Mouse (Mus musculus) limb, embryonic 10.5 days (tissue): ENCODE measurements at regions not wholly inside any gene's neighbourhood (a gene's known extent, or its start where the extent isn't known, plus 50 kb on each side); places are given as distances from the start of the nearest gene placed in this dataset.

Source experiments
- DNase-seq: peaks from one replicate; pipeline ENCODE4 v3.0.0-alpha.2; 2017; ENCODE audit warnings: low spot score
- H3K27ac ChIP-seq: fragments of 300-500 bp; sonication (generic); 2 replicates; pipeline ENCODE4 v1.5.1; 2016; ENCODE audit warnings: mild to moderate bottlenecking
- H3K27me3 ChIP-seq: fragments of 300-500 bp; sonication (generic); 2 replicates; pipeline ENCODE4 v1.6.1; 2016; ENCODE audit warnings: low read depth, mild to moderate bottlenecking; ENCODE audit not compliant: poor library complexity, severe bottlenecking
- H3K36me3 ChIP-seq: fragments of 300-500 bp; sonication (generic); 2 replicates; pipeline ENCODE4 v1.6.1; 2016; ENCODE audit warnings: mild to moderate bottlenecking, moderate library complexity
- H3K4me1 ChIP-seq: fragments of 300-500 bp; sonication (generic); 2 replicates; pipeline ENCODE4 v1.6.1; 2016
- H3K4me3 ChIP-seq: fragments of 300-500 bp; sonication (generic); 2 replicates; pipeline ENCODE4 v1.5.1; 2016; ENCODE audit warnings: mild to moderate bottlenecking, moderate library complexity
- H3K9me3 ChIP-seq: fragments of 300-500 bp; sonication (generic); replicated peaks from 2 replicates; pipeline ENCODE4 v1.6.1; 2016; ENCODE audit warnings: mild to moderate bottlenecking
- WGBS: fragments of 180-500 bp; shearing (Covaris S2); methylation state at CpG from one replicate; pipeline ENCODE4 v1.1.7; 2016; 5-methylcytosine and 5-hydroxymethylcytosine counted together

GRCm38 (mm10) chr1:13424524-13424923 lies 2010.6 kb downstream of the A830018L16Rik start:
- H3K4me3 ChIP-seq = no peak overlapping the region
- H3K27ac ChIP-seq = no peak overlapping the region
- no peaks in the 10 kb centered on the region for H3K36me3 ChIP-seq
- H3K9me3 ChIP-seq = no peaks in the 10 kb centered on the region
- H3K4me1 ChIP-seq = 0 out of 2 replicates have a peak, but pooled peaks cover 6% of the 10 kb centered on the region
- DNase-seq = no peak
- H3K27me3 ChIP-seq = no peaks in the 10 kb centered on the region

GRCm38 (mm10) chr1:13425601-13426327 lies 2011.9 kb downstream of the A830018L16Rik start:
- no peaks in the 10 kb centered on the region for H3K36me3 ChIP-seq
- DNase-seq = no peak
- H3K4me3 ChIP-seq = peak overlapping the region; percentile 53
- 0 out of 2 replicates have a peak overlapping the region, but pooled peaks have one; percentile 77 for H3K27ac ChIP-seq
- H3K9me3 ChIP-seq = no peaks in the 10 kb centered on the region
- H3K27me3 ChIP-seq = no peaks in the 10 kb centered on the region
- H3K4me1 ChIP-seq = 0 out of 2 replicates have a peak, but pooled peaks cover 6% of the 10 kb centered on the region
- WGBS = 29% methylated on average over 9 of the region's 9 CpGs

- H3K4me1 ChIP-seq = 0 out of 2 replicates have a peak, but pooled peaks cover 6% of the 10 kb centered on the region
- H3K36me3 ChIP-seq = no peaks in the 10 kb centered on the region
- peak; percentile 71 for DNase-seq
- H3K4me3 ChIP-seq = peak overlapping the region; percentile 53
- H3K9me3 ChIP-seq = no peaks in the 10 kb centered on the region
- H3K27me3 ChIP-seq = no peaks in the 10 kb centered on the region
- peak overlapping the region; percentile 77 for H3K27ac ChIP-seq
- WGBS = 8% methylated on average over 30 of the region's 30 CpGs
Measured at GRCm38 (mm10) chr1:13426328-13427067, 2012.6 kb downstream of the A830018L16Rik start.

GRCm38 (mm10) chr1:13427068-13427434 lies 2013.1 kb downstream of the A830018L16Rik start:
- 69% methylated on average over 5 of the region's 5 CpGs for WGBS
- no peaks in the 10 kb centered on the region for H3K36me3 ChIP-seq
- H3K4me1 ChIP-seq = 0 out of 2 replicates have a peak, but pooled peaks cover 6% of the 10 kb centered on the region
- peak overlapping the region; percentile 77; the same call in 1 of the 2 replicates for H3K27ac ChIP-seq
- no peaks in the 10 kb centered on the region for H3K27me3 ChIP-seq
- no peak for DNase-seq
- peak overlapping the region; percentile 53 for H3K4me3 ChIP-seq
- no peaks in the 10 kb centered on the region for H3K9me3 ChIP-seq

- WGBS = 82% methylated on average over 11 of the region's 11 CpGs
- Histone ChIP-seq H3K4me3 (no peak overlapping the region), H3K9me3 (no peaks in the 10 kb centered on the region), H3K27ac (no peak overlapping the region), H3K27me3 (no peaks in the 10 kb centered on the region), H3K36me3 (no peaks in the 10 kb centered on the region), H3K4me1 (0 out of 2 replicates have a peak, but pooled peaks cover 6% of the 10 kb centered on the region)
- no peak for DNase-seq
Measured at GRCm38 (mm10) chr1:13427501-13428207, 2013.7 kb downstream of the A830018L16Rik start.

- no peaks in the 10 kb centered on the region for H3K27me3 ChIP-seq
- no peaks in the 10 kb centered on the region for H3K36me3 ChIP-seq
- no peak for DNase-seq
- WGBS = 83% methylated on average over 6 of the region's 6 CpGs
- H3K4me3 ChIP-seq = no peak overlapping the region
- H3K4me1 ChIP-seq = no peaks in the 10 kb centered on the region
- no peaks in the 10 kb centered on the region for H3K9me3 ChIP-seq
- H3K27ac ChIP-seq = no peak overlapping the region
Measured at GRCm38 (mm10) chr1:13437747-13438394, 2024.0 kb downstream of the A830018L16Rik start.

- Histone ChIP-seq H3K27ac (no peak overlapping the region), H3K9me3 (no peaks in the 10 kb centered on the region), H3K4me1 (no peaks in the 10 kb centered on the region), H3K4me3 (no peak overlapping the region), H3K36me3 (no peaks in the 10 kb centered on the region), H3K27me3 (no peaks in the 10 kb centered on the region)
- DNase-seq = no peak
- WGBS = 84% methylated on average over 6 of the region's 6 CpGs
Measured at GRCm38 (mm10) chr1:13442366-13442765, 2028.5 kb downstream of the A830018L16Rik start.

- Histone ChIP-seq H3K4me1 (no peaks in the 10 kb centered on the region), H3K27ac (no peak overlapping the region), H3K36me3 (no peaks in the 10 kb centered on the region), H3K9me3 (no peaks in the 10 kb centered on the region), H3K4me3 (no peak overlapping the region), H3K27me3 (no peaks in the 10 kb centered on the region)
- 85% methylated on average over 2 of the region's 2 CpGs for WGBS
- no peak for DNase-seq
Measured at GRCm38 (mm10) chr1:13454534-13454933, 2040.6 kb downstream of the A830018L16Rik start.

GRCm38 (mm10) chr1:13455572-13455971 lies 2041.7 kb downstream of the A830018L16Rik start:
- Histone ChIP-seq H3K27me3 (no peaks in the 10 kb centered on the region), H3K36me3 (no peaks in the 10 kb centered on the region), H3K4me1 (no peaks in the 10 kb centered on the region), H3K9me3 (no peaks in the 10 kb centered on the region), H3K27ac (no peak overlapping the region), H3K4me3 (no peak overlapping the region)
- WGBS = 91% methylated on average over 3 of the region's 3 CpGs
- DNase-seq = no peak

GRCm38 (mm10) chr1:13464311-13464710 lies 2050.4 kb downstream of the A830018L16Rik start:
- Histone ChIP-seq H3K27ac (no peak overlapping the region), H3K27me3 (no peaks in the 10 kb centered on the region), H3K4me3 (no peak overlapping the region), H3K9me3 (no peaks in the 10 kb centered on the region), H3K4me1 (no peaks in the 10 kb centered on the region), H3K36me3 (no peaks in the 10 kb centered on the region)
- 93% methylated on average over 1 of the region's 1 CpGs for WGBS
- DNase-seq = no peak

GRCm38 (mm10) chr1:13467174-13467573 lies 2053.3 kb downstream of the A830018L16Rik start:
- Histone ChIP-seq H3K27ac (no peak overlapping the region), H3K36me3 (no peaks in the 10 kb centered on the region), H3K4me3 (no peak overlapping the region), H3K4me1 (no peaks in the 10 kb centered on the region), H3K27me3 (no peaks in the 10 kb centered on the region), H3K9me3 (no peaks in the 10 kb centered on the region)
- WGBS = 89% methylated on average over 6 of the region's 6 CpGs
- no peak for DNase-seq

- H3K27me3 ChIP-seq = no peaks in the 10 kb centered on the region
- H3K9me3 ChIP-seq = no peaks in the 10 kb centered on the region
- H3K36me3 ChIP-seq = no peaks in the 10 kb centered on the region
- H3K27ac ChIP-seq = no peak overlapping the region
- no peak overlapping the region for H3K4me3 ChIP-seq
- 57% methylated on average over 2 of the region's 2 CpGs for WGBS
- no peaks in the 10 kb centered on the region for H3K4me1 ChIP-seq
- DNase-seq = no peak
Measured at GRCm38 (mm10) chr1:13467886-13468630, 2054.2 kb downstream of the A830018L16Rik start.
